Mouse (Mus musculus) spleen, adult 2 months (tissue): Measurements from ENCODE around the gene Doc2a.

ENCODE experiments used
- CTCF ChIP-seq: fragments of 200-500 bp; IDR thresholded peaks from 2 replicates; pipeline ENCODE4 v1.5.1; 2011; ENCODE audit warnings: mild to moderate bottlenecking, inconsistent platforms; ENCODE audit not compliant: insufficient read depth, insufficient read length, insufficient replicate concordance; ENCODE audit errors: extremely low read depth
- POLR2A ChIP-seq: fragments of 200-500 bp; IDR thresholded peaks from 2 replicates; pipeline ENCODE4 v1.6.1; 2011; ENCODE audit warnings: low read depth, low read length, inconsistent platforms

GRCm38 (mm10) chr7:126860987-126861386, 13.8 kb downstream of the Doc2a start:
- TF ChIP-seq CTCF = no peak
- no peak for TF ChIP-seq POLR2A
